Mouse (Mus musculus) stomach, embryonic 14.5 days (tissue): ENCODE measurements at regions not wholly inside any gene's neighbourhood (a gene's known extent, or its start where the extent isn't known, plus 50 kb on each side); places are given as distances from the start of the nearest gene placed in this dataset.

ENCODE experiments used
- ATAC-seq: fragments of 200-750 bp; cut with Nextera tagmentation; 2 replicates; pipeline ENCODE4 v1.8.0; 2017; ENCODE audit warnings: low read depth, moderate TSS enrichment; ENCODE audit not compliant: insufficient number of reproducible peaks, insufficient read depth, low FRiP score
- H3K27ac ChIP-seq: fragments of 300-500 bp; sonication (generic); 2 replicates; pipeline ENCODE4 v1.5.1; 2014; ENCODE audit warnings: mild to moderate bottlenecking, low read length, moderate library complexity, mixed read lengths
- H3K27me3 ChIP-seq: fragments of 300-500 bp; sonication (generic); 2 replicates; pipeline ENCODE4 v1.6.1; 2014; ENCODE audit warnings: low read length, control low read depth, mixed read lengths; ENCODE audit not compliant: control insufficient read depth, insufficient read depth
- H3K36me3 ChIP-seq: fragments of 300-500 bp; sonication (generic); 2 replicates; pipeline ENCODE4 v1.6.1; 2014; ENCODE audit warnings: mild to moderate bottlenecking, control low read depth, low read length, moderate library complexity, mixed read lengths; ENCODE audit not compliant: control insufficient read depth, insufficient read depth
- H3K4me1 ChIP-seq: fragments of 300-500 bp; sonication (generic); 2 replicates; pipeline ENCODE4 v1.6.1; 2014; ENCODE audit warnings: low read length, control low read depth, mixed read lengths; ENCODE audit not compliant: control insufficient read depth, insufficient read depth
- H3K4me2 ChIP-seq: fragments of 300-500 bp; sonication (generic); replicated peaks from 2 replicates; pipeline ENCODE4 v1.6.1; 2014; ENCODE audit warnings: low read depth, low read length, control low read depth
- H3K4me3 ChIP-seq: fragments of 300-500 bp; sonication (generic); 2 replicates; pipeline ENCODE4 v1.5.1; 2014; ENCODE audit warnings: low read depth, low read length, control low read depth
- H3K9ac ChIP-seq: fragments of 300-500 bp; sonication (generic); replicated peaks from 2 replicates; pipeline ENCODE4 v1.6.1; 2014; ENCODE audit warnings: low read depth, mild to moderate bottlenecking, control low read depth, low read length, moderate library complexity, mixed read lengths
- H3K9me3 ChIP-seq: fragments of 300-500 bp; sonication (generic); 2 replicates; pipeline ENCODE4 v1.6.1; 2016; ENCODE audit warnings: low read depth, low read length, control low read depth; ENCODE audit not compliant: control insufficient read depth
- WGBS: fragments of 180-500 bp; shearing (Covaris S2); extraction: QIAGEN DNeasy Blood & Tissue Kit; methylation state at CpG from one replicate; pipeline ENCODE4 v1.1.7; 2014; 5-methylcytosine and 5-hydroxymethylcytosine counted together

GRCm38 (mm10) chr7:134436917-134437316 is 51.5 kb upstream of the D7Ertd443e start:
- H3K9ac ChIP-seq, result no peak overlapping the region
- ATAC-seq, result no peak
- H3K27me3 ChIP-seq, result no peaks in the 10 kb centered on the region
- H3K4me2 ChIP-seq, result no peak overlapping the region
- H3K4me3 ChIP-seq, result no peak overlapping the region
- no peak overlapping the region for H3K27ac ChIP-seq
- no peaks in the 10 kb centered on the region for H3K4me1 ChIP-seq
- H3K9me3 ChIP-seq, result no peaks in the 10 kb centered on the region
- no peaks in the 10 kb centered on the region for H3K36me3 ChIP-seq
- 87% methylated on average over 3 of the region's 3 CpGs for WGBS

- no peaks in the 10 kb centered on the region for H3K36me3 ChIP-seq
- H3K4me1 ChIP-seq, result no peaks in the 10 kb centered on the region
- H3K27ac ChIP-seq, result no peak overlapping the region
- H3K4me2 ChIP-seq, result no peak overlapping the region
- no peak for ATAC-seq
- no peaks in the 10 kb centered on the region for H3K27me3 ChIP-seq
- no peaks in the 10 kb centered on the region for H3K9me3 ChIP-seq
- H3K9ac ChIP-seq, result no peak overlapping the region
- no peak overlapping the region for H3K4me3 ChIP-seq
- 88% methylated on average over 5 of the region's 5 CpGs for WGBS
Observed at GRCm38 (mm10) chr7:134439281-134439680, 53.8 kb upstream of the D7Ertd443e start.

GRCm38 (mm10) chr7:134445008-134445806 is 59.7 kb upstream of the D7Ertd443e start:
- WGBS, result 60% methylated on average over 8 of the region's 8 CpGs
- Histone ChIP-seq H3K27me3 (no peaks in the 10 kb centered on the region), H3K4me2 (no peak overlapping the region), H3K27ac (no peak overlapping the region), H3K4me3 (no peak overlapping the region), H3K9me3 (no peaks in the 10 kb centered on the region), H3K36me3 (no peaks in the 10 kb centered on the region), H3K4me1 (no peaks in the 10 kb centered on the region), H3K9ac (no peak overlapping the region)
- ATAC-seq, result no peak

GRCm38 (mm10) chr7:134447648-134448202 is 62.3 kb upstream of the D7Ertd443e start:
- Histone ChIP-seq H3K4me3 (no peak overlapping the region), H3K9ac (no peak overlapping the region), H3K27me3 (no peaks in the 10 kb centered on the region), H3K4me2 (no peak overlapping the region), H3K9me3 (no peaks in the 10 kb centered on the region), H3K4me1 (no peaks in the 10 kb centered on the region), H3K27ac (no peak overlapping the region), H3K36me3 (no peaks in the 10 kb centered on the region)
- ATAC-seq, result no peak

GRCm38 (mm10) chr7:134448831-134449230 is 63.4 kb upstream of the D7Ertd443e start:
- no peaks in the 10 kb centered on the region; the same call in 1 of the 2 replicates for H3K9me3 ChIP-seq
- no peak overlapping the region for H3K9ac ChIP-seq
- no peak for ATAC-seq
- H3K4me2 ChIP-seq, result no peak overlapping the region
- 75% methylated on average over 2 of the region's 2 CpGs for WGBS
- H3K4me1 ChIP-seq, result no peaks in the 10 kb centered on the region
- no peak overlapping the region for H3K4me3 ChIP-seq
- no peak overlapping the region for H3K27ac ChIP-seq
- no peaks in the 10 kb centered on the region for H3K36me3 ChIP-seq
- H3K27me3 ChIP-seq, result no peaks in the 10 kb centered on the region

- WGBS, result 67% methylated on average over 3 of the region's 3 CpGs
- no peaks in the 10 kb centered on the region for H3K9me3 ChIP-seq
Observed at GRCm38 (mm10) chr7:134462677-134463076, 77.2 kb upstream of the D7Ertd443e start.

GRCm38 (mm10) chr7:134463380-134463779 is 77.9 kb upstream of the D7Ertd443e start:
- Histone ChIP-seq H3K9me3 (no peaks in the 10 kb centered on the region), H3K27ac (no peak overlapping the region), H3K4me1 (no peaks in the 10 kb centered on the region), H3K4me2 (no peak overlapping the region), H3K4me3 (no peak overlapping the region), H3K36me3 (no peaks in the 10 kb centered on the region), H3K9ac (no peak overlapping the region), H3K27me3 (no peaks in the 10 kb centered on the region)
- no peak for ATAC-seq
- 95% methylated on average over 4 of the region's 4 CpGs for WGBS

More at GRCm38 (mm10) chr7:134462677-134463076, 77.2 kb upstream of the D7Ertd443e start:
- Histone ChIP-seq H3K4me1 (no peaks in the 10 kb centered on the region), H3K27me3 (no peaks in the 10 kb centered on the region), H3K27ac (no peak overlapping the region), H3K9ac (no peak overlapping the region), H3K4me3 (no peak overlapping the region), H3K4me2 (no peak overlapping the region), H3K36me3 (no peaks in the 10 kb centered on the region)
- ATAC-seq, result no peak

- no peak overlapping the region for H3K9ac ChIP-seq
- H3K27ac ChIP-seq, result no peak overlapping the region
- H3K27me3 ChIP-seq, result no peaks in the 10 kb centered on the region
- WGBS, result 84% methylated on average over 3 of the region's 3 CpGs
- no peak for ATAC-seq
- no peaks in the 10 kb centered on the region for H3K4me1 ChIP-seq
- H3K4me2 ChIP-seq, result no peak overlapping the region
- H3K36me3 ChIP-seq, result no peaks in the 10 kb centered on the region
- H3K9me3 ChIP-seq, result no peaks in the 10 kb centered on the region
- no peak overlapping the region for H3K4me3 ChIP-seq
Observed at GRCm38 (mm10) chr7:134467216-134467615, 81.8 kb upstream of the D7Ertd443e start.
